Mouse (Mus musculus) monocyte, adult 2 months (primary cell): ENCODE results near the gene Nab2.
"Not testable (repeated sequence)": the region's sequence is repeated elsewhere in the genome, so short reads cannot be mapped to it uniquely, and the experiment has no call there.

Experiments used
- DNase-seq, 2 experiments: peaks; one replicate each; pipeline ENCODE4 v3.0.0; 2022; ENCODE audit warnings: low spot score in 2 of 2, low read depth in 1 of 2

Gene Nab2

GRCm38 (mm10) chr10:127674046-127674655 is 5.8 kb upstream of the Nab2 start:
- DNase-seq = no peak

GRCm38 (mm10) chr10:127671276-127671675 is 2.9 kb upstream of the Nab2 start:
- DNase-seq = no peak

GRCm38 (mm10) chr10:127670185-127670584 is 1.8 kb upstream of the Nab2 start:
- no peak for DNase-seq

- no peak for DNase-seq
These were observed 802 bp upstream of the Nab2 start for GRCm38 (mm10) chr10:127669170-127669569.

GRCm38 (mm10) chr10:127667269-127668092 is 887 bp downstream of the Nab2 start:
- DNase-seq = peak in 1 of 2 experiments; percentile 56

GRCm38 (mm10) chr10:127666501-127667268 is 1.7 kb downstream of the Nab2 start, which contains the start of gene Nemp1:
TSS of gene Nemp1 (plus strand) at chr10:127666901.
- peak in 1 of 2 experiments; percentile 53 for DNase-seq

- no peak for DNase-seq
These were observed 2.8 kb downstream of the Nab2 start for GRCm38 (mm10) chr10:127665366-127666181.

GRCm38 (mm10) chr10:127664891-127665290 is 3.5 kb downstream of the Nab2 start:
- DNase-seq = no peak

- DNase-seq = no peak
These were observed 4.2 kb downstream of the Nab2 start for GRCm38 (mm10) chr10:127664166-127664565.

GRCm38 (mm10) chr10:127663590-127663989 is 4.8 kb downstream of the Nab2 start:
- DNase-seq = no peak

GRCm38 (mm10) chr10:127662666-127663253 is 5.6 kb downstream of the Nab2 start:
- no peak for DNase-seq

- no peak for DNase-seq
These were observed 6.3 kb downstream of the Nab2 start for GRCm38 (mm10) chr10:127661915-127662663.

- DNase-seq = no peak
These were observed 7.0 kb downstream of the Nab2 start for GRCm38 (mm10) chr10:127661291-127661914.

GRCm38 (mm10) chr10:127659551-127659950 is 8.8 kb downstream of the Nab2 start:
- no peak for DNase-seq

- DNase-seq = no peak
These were observed 10.3 kb downstream of the Nab2 start for GRCm38 (mm10) chr10:127658076-127658475.

GRCm38 (mm10) chr10:127657617-127658016 is 10.8 kb downstream of the Nab2 start:
- not testable (repeated sequence) for DNase-seq

GRCm38 (mm10) chr10:127654970-127655579 is 13.3 kb downstream of the Nab2 start:
- DNase-seq = no peak

GRCm38 (mm10) chr10:127652906-127653638 is 15.3 kb downstream of the Nab2 start:
- no peak for DNase-seq
